4 mouse cellular contexts compared by ENCODE assay signal in the genomic region with DNA sequence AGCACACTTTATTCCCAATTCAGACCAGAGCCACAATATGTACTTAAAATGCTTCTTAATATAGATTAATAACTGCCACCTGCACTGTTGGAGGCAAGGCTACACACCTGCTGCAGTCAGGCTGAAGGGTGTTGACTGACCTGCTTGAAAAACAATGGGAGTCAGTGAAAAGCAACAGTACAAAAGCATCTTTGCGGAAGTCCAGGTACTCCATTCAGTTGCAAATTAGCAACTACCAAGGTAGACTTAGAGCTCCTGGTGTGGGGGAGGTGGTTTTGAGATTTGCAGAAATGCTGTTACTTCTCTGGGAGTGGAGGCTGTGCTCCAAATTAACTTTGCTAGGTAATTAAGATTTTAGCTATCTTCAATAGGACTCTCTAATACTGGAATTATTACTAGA.
DNase-seq lines count a peak whose midpoint lies in the region; ATAC-seq and TF ChIP-seq lines count a peak whose summit lies in the region.
"Not testable (repeated sequence)": the region's sequence is repeated elsewhere in the genome, so short reads cannot be mapped to it uniquely, and the experiment has no call there.

No protein-coding gene starts in this region.

- ATAC-seq in limb, embryonic 11.5 days (ENCODE audit: insufficient number of reproducible peaks, low FRiP score, low TSS enrichment, low read depth), result not testable (repeated sequence)

- in situ Hi-C loops in ES-E14 (cut with MboI; ENCODE audit: low sequenced_read_pairs in 2 of 2, unreplicated experiment in 2 of 2), result not testable (repeated sequence)

- peak; percentile 61; the same call in 1 of the 2 replicates for TF ChIP-seq EP300 in ES-Bruce4 (IDR thresholded peaks at IDR 0.05; ENCODE audit: insufficient read depth, low read depth, low read length)

- not testable (repeated sequence) for H3K4me2 ChIP-seq in limb, embryonic 11.5 days (ENCODE audit: low read depth, severe bottlenecking)

- not testable (repeated sequence) for H3K27me3 ChIP-seq in ES-Bruce4 (ENCODE audit: control insufficient read depth, insufficient read depth, low read length, poor library complexity, severe bottlenecking); limb, embryonic 11.5 days (ENCODE audit: control insufficient read depth, insufficient read depth, low read length)

- H3K9me3 ChIP-seq in ES-Bruce4 (replicated peaks; ENCODE audit: control insufficient read depth, insufficient read depth, low read length, poor library complexity, severe bottlenecking), result peaks cover 19% of the 10 kb centered on the region
- not testable (repeated sequence) for H3K9me3 ChIP-seq in ES-E14 (ENCODE audit: control insufficient read depth, insufficient read depth, low read depth, low read length); limb, embryonic 11.5 days (ENCODE audit: control insufficient read depth, low read length)

- peak; percentile 47 for DNase-seq in ES-E14 (ENCODE audit: low read depth, low spot score)
- DNase-seq in ZHBTc4 (ENCODE audit: low read depth, low spot score), result peak; percentile 86
- DNase-seq in limb, embryonic 11.5 days (ENCODE audit: low spot score), result peak; percentile 7

- H3K27ac ChIP-seq in ES-Bruce4 (ENCODE audit: insufficient read depth, low read length) (peak overlapping the region; percentile 71), ES-E14 (ENCODE audit: insufficient read depth, low read depth, low read length, poor library complexity, severe bottlenecking) (peak overlapping the region; percentile 79; the same call in 1 of the 2 replicates)
- not testable (repeated sequence) for H3K27ac ChIP-seq in limb, embryonic 11.5 days (replicated peaks; ENCODE audit: low read depth, low read length)

- H3K36me3 ChIP-seq in ES-Bruce4 (ENCODE audit: control insufficient read depth, insufficient read depth, low read length, poor library complexity, severe bottlenecking); ES-E14 (ENCODE audit: control insufficient read depth, insufficient read depth, low read length, poor library complexity, severe bottlenecking); limb, embryonic 11.5 days (ENCODE audit: control insufficient read depth, insufficient read depth, low read length): not testable (repeated sequence)

- H3K4me3 ChIP-seq in ES-Bruce4 (ENCODE audit: low read depth, low read length); ES-E14 (ENCODE audit: insufficient read depth in 1 of 2, low read depth in 1 of 2, low read length in 2 of 2, poor library complexity in 1 of 2, severe bottlenecking in 1 of 2); limb, embryonic 11.5 days (ENCODE audit: low read depth, low read length): not testable (repeated sequence)

- WGBS in limb, embryonic 11.5 days, result 84% methylated on average over 1 of the region's 1 CpGs

- H3K4me1 ChIP-seq in ES-Bruce4 (ENCODE audit: control insufficient read depth, insufficient read depth, low read length); ES-E14 (ENCODE audit: control insufficient read depth in 2 of 2, insufficient read depth in 2 of 2, low read length in 2 of 2, poor library complexity in 1 of 2); limb, embryonic 11.5 days (ENCODE audit: control insufficient read depth, insufficient read depth, low read length): not testable (repeated sequence)

- TF ChIP-seq CTCF in ES-Bruce4 (IDR thresholded peaks at IDR 0.05; ENCODE audit: low read depth, low read length), result not testable (repeated sequence)

- not testable (repeated sequence) for TF ChIP-seq POLR2A in ES-Bruce4 (IDR thresholded peaks at IDR 0.05; ENCODE audit: insufficient read depth, low read length)

- not testable (repeated sequence) for H3K9ac ChIP-seq in ES-Bruce4 (ENCODE audit: low read depth, poor library complexity, severe bottlenecking); ES-E14 (ENCODE audit: insufficient read depth, low read depth, low read length, poor library complexity, severe bottlenecking); limb, embryonic 11.5 days (ENCODE audit: low read length)

TF ChIP-seq in ES-E14, 5 proteins besides CTCF, POLR2A, EP300 and RAD21:
- TF ChIP-seq CHD2 (IDR thresholded peaks at IDR 0.05; ENCODE audit: low read depth, low read length), result 0 out of 2 replicates have a peak, but pooled peaks have one; percentile 43

Comparison
In these comparisons a context has a peak if more than half of its experiments do, and no peak if none do; other contexts are left out.
1. DNase-seq: peak in every context shown above with its lines; median percentile 86 in ZHBTc4; 47 in ES-E14; 7 in limb, embryonic 11.5 days.